Mouse (Mus musculus) Muller cell, postnatal 12 days (primary cell): ENCODE data around the gene Dennd2a.

ENCODE experiments used
- DNase-seq: peaks from one replicate; pipeline ENCODE4 v3.0.0-alpha.2; 2015; ENCODE audit errors: inconsistent ontology term

Dennd2a gene

GRCm38 (mm10) chr6:39515739-39516131 lies 41.9 kb downstream of the Dennd2a start:
- DNase-seq, result peak; percentile 92

- peak; percentile 90 for DNase-seq
These were observed 42.5 kb downstream of the Dennd2a start for GRCm38 (mm10) chr6:39515040-39515738.

GRCm38 (mm10) chr6:39503476-39503875 lies 54.2 kb downstream of the Dennd2a start:
- no peak for DNase-seq

- DNase-seq, result no peak
These were observed 60.5 kb downstream of the Dennd2a start for GRCm38 (mm10) chr6:39497165-39497564.

GRCm38 (mm10) chr6:39493129-39493714 lies 64.4 kb downstream of the Dennd2a start:
- DNase-seq, result peak; percentile 96

- DNase-seq, result no peak
These were observed 65.5 kb downstream of the Dennd2a start for GRCm38 (mm10) chr6:39492161-39492560.

GRCm38 (mm10) chr6:39491203-39491602 lies 66.5 kb downstream of the Dennd2a start:
- DNase-seq, result no peak

- DNase-seq, result no peak
These were observed 69.4 kb downstream of the Dennd2a start for GRCm38 (mm10) chr6:39488292-39488691.

- DNase-seq, result no peak
These were observed 74.0 kb downstream of the Dennd2a start for GRCm38 (mm10) chr6:39483656-39484055.

GRCm38 (mm10) chr6:39478509-39479150 lies 79.0 kb downstream of the Dennd2a start:
- peak; percentile 83 for DNase-seq

- DNase-seq, result no peak
These were observed 81.0 kb downstream of the Dennd2a start for GRCm38 (mm10) chr6:39476617-39477016.

GRCm38 (mm10) chr6:39474424-39474823 lies 83.2 kb downstream of the Dennd2a start:
- DNase-seq, result no peak

GRCm38 (mm10) chr6:39472837-39473236 lies 84.8 kb downstream of the Dennd2a start:
- no peak for DNase-seq

GRCm38 (mm10) chr6:39472271-39472670 lies 85.4 kb downstream of the Dennd2a start:
- no peak for DNase-seq

GRCm38 (mm10) chr6:39470076-39470475 lies 87.6 kb downstream of the Dennd2a start:
- DNase-seq, result no peak

- no peak for DNase-seq
These were observed 88.2 kb downstream of the Dennd2a start for GRCm38 (mm10) chr6:39469427-39469826.

GRCm38 (mm10) chr6:39462621-39463538 lies 94.8 kb downstream of the Dennd2a start:
- DNase-seq, result peak; percentile 57

GRCm38 (mm10) chr6:39460040-39460439 lies 97.6 kb downstream of the Dennd2a start:
- DNase-seq, result no peak

GRCm38 (mm10) chr6:39455339-39456160 lies 102.1 kb downstream of the Dennd2a start:
- DNase-seq, result no peak

- no peak for DNase-seq
These were observed 103.1 kb downstream of the Dennd2a start for GRCm38 (mm10) chr6:39454616-39455015.

GRCm38 (mm10) chr6:39453564-39453963 lies 104.1 kb downstream of the Dennd2a start:
- DNase-seq, result no peak
